Mouse (Mus musculus) lung, postnatal 36 days (tissue): ENCODE data around the gene Cnn2.
"Not testable (repeated sequence)": the region's sequence is repeated elsewhere in the genome, so short reads cannot be mapped to it uniquely, and the experiment has no call there.

ENCODE experiments used
- DNase-seq: peaks from one replicate; pipeline ENCODE4 v3.0.0; 2022; ENCODE audit warnings: mixed read lengths

The Cnn2 gene

GRCm38 (mm10) chr10:80020603-80021319 is 32.4 kb downstream of the Cnn2 start:
- no peak for DNase-seq

DNA sequence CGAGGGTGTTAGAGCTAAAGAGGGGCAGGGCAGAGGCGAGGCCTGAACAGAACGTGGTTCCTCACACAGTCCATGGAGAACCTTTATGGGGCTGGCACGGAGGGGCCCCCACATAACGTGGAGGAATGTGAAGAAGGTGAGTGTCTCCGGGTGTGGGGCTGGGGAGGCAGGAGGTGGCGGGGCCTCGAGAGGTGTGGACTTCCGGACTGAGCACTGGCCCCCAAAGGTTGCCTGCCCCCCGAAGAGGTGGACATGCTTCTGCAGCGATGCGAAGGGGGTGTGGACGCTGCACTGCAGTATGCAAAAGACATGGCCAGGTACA is 32.9 kb downstream of the Cnn2 start:
- no peak for DNase-seq

GRCm38 (mm10) chr10:80022164-80022563 is 33.8 kb downstream of the Cnn2 start:
- DNase-seq, result no peak

DNA sequence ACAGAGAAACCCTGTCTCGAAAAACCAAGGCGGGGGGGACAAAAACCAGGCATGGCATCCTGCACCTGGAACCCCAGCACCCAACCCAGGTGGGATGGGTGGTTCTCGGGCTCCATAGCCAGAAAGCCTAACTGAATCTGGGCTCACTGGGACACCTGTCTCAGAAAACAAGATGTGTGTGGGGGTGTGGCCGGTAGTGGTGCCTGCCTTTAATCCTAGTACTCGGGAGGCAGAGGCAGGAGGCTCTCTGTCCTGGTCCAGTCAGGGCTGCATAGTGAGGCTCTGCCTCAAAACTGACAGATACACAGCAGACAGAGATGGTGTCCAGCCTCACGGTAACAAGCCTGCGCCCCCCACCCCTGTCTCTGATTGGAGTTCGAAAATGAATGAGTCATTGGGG is 34.4 kb downstream of the Cnn2 start:
- DNase-seq, result no peak

GRCm38 (mm10) chr10:80023758-80024157 is 35.4 kb downstream of the Cnn2 start:
- DNase-seq, result no peak

DNA sequence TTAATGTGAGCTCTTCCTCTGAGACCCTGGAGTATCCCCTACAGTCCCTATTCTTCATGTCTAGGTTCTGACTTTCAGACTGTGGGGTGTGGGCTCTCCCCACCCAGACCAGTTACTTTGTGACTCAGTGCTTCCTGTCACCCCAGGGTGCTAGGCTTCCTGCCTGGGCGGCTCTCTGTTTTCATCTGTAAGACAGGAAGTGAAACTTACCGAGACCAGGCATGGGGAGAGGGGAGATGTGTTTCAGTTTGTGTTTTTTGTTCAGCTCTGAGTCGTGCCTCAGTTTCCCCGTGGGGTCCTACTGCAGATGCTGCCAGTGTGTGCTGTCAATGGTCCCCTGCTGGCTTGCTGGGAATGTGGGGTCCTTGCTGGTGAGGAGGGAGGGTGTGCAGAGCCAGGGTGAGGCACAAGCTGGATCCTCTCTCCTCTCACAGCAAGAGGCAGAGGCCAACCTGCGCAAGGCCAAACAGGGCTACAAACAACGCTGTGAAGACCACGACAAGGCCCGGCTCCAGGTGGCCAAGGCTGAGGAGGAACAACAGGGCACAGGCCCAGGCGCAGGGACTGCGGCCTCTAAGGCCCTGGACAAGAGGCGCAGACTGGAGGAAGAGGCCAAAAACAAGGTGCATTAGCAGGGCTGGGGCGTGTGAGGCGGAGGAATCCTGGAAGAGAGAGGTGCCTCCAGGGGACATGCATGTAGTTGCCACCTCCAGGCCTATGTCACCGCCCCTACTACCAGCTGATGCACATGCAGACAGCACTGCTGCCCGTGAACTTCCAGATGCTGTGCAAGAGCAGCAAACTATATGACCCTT is 36.1 kb downstream of the Cnn2 start:
- DNase-seq, result peak; percentile 72

DNA sequence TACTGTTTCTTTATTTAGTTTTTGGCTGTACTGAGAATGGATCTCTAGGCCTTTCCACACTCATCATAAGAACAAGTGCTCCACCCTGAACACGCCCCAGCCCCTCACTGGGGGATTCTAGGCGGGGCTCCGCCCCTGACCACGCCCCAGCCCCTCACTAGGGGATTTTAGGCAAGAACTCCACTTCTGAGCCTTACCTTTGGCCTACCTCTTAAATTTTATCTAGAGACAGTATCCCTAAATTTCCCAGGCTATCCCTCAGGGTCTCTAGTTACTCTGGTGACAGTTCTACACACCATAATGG is 36.6 kb downstream of the Cnn2 start:
- no peak for DNase-seq

- no peak for DNase-seq
Measured at GRCm38 (mm10) chr10:80025463-80025862, 37.1 kb downstream of the Cnn2 start.

GRCm38 (mm10) chr10:80025889-80026288 is 37.5 kb downstream of the Cnn2 start:
- DNase-seq, result no peak

- no peak for DNase-seq
Measured at GRCm38 (mm10) chr10:80027681-80028520, 39.5 kb downstream of the Cnn2 start.

DNA sequence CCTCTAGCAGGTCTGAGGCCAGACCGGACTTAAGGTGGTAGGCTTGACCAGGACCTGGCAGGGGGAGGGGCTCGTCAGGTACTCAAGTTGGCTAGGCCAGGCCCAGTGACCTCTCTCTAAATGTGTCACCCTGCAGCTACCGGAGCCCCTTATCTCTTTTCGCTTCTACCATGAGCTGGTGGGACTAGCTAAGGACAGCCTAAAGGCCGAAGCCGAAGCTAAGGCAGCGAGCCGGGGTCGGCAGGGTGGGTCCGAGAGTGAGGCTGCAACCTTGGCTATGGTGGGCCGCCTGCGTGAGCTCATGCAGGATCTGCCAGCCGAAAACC is 40.1 kb downstream of the Cnn2 start:
- DNase-seq, result no peak

DNA sequence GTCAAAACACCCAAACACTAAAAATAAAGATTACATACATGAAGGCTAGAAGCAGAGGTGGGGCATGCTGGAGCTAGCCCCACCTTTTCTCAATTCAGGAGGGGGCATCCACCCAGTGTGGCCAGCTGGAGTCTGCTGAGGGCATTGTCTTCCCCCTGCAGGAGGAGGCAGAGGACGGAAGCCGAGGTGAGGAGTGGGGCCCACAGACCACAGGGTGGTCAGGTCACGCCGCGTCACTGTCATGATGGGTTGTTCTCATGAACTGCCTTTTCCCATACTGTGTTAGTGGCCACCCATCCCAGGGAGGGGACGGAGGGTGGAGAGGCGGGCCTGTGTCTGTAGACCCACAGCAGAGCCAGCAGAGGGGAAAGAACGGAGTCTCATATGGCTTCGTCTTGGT is 41.8 kb downstream of the Cnn2 start:
- no peak for DNase-seq

DNA sequence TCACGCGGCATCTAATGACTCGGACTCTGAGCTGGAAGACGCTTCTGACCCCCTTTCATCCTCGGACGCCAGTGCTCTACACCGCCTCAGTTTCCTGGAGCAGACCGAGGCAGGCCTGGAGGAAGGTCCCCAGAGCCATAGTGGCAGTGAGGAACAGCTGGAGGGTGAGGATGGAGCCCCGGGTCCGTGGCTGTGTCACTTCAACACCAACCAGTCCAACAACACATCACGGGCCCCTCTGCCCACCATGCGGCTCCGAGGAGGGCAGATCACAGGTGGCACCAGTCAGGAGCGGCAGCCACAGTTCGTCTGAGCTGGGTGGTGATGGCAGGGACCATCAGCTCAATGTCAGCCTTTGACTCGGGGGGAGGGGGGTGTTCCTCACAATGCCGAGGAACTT is 42.4 kb downstream of the Cnn2 start:
- DNase-seq, result no peak

- peak; percentile 93 for DNase-seq
Measured at GRCm38 (mm10) chr10:80032799-80033480, 44.6 kb downstream of the Cnn2 start.

- DNase-seq, result peak; percentile 84
Measured at GRCm38 (mm10) chr10:80033511-80034391, 45.4 kb downstream of the Cnn2 start.

DNA sequence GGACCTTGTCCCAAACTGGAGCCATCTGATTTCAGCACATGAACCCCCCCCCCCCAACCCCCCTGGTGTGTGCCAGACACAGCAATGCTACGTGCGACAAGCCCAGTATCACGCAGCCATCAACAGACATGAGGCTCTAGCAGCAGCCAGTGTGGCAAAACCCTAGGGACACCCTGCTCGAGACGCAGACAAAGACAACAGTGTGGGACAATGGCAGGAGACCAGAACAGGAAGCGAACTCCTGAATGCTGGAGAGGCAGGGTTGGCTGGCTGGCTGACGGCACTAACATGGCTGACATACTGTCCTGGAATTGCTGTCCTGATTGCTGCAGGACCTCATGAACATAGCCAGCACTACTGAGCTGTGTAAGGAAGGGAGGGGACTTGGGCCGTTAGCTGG is 46.8 kb downstream of the Cnn2 start:
- DNase-seq, result no peak

DNA sequence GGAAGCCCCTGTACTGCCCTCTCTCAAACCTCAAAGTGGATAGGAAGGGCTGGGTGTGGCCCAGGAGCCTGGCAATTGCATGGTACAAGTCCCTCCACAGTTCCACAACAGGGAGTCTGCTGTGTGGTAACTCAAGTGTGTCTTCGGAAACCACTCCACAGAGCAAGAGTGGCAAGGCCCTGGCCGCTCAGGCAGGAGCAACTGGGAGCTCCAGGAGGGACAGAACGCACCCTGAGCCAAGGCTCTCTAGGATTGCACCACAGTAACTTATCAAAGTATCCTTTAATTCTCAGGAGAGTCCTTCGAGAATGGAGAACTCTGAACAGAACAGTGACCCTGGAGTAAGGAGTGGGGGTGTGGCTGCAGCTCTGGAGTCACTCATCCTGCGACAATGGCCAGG is 47.3 kb downstream of the Cnn2 start:
- peak; percentile 76 for DNase-seq

DNA sequence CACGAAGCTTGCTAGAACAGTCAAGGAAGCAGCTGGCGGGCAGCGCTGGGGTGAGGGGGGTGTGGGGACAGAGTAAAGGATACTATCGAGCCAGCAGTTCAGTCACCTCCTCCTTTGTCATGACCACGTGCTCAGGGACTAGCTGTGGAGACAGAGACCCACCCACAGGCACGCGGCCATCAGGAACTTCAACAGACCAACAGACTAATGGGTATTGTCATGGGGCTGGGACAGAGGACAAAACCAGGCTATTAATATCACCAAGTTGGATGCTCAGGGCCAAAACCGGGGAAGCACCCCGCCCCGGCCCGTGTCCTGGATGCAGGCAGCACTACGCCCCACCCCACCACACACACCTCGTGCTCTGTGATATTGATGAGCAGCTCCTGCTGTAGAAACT is 48.4 kb downstream of the Cnn2 start:
- no peak for DNase-seq

GRCm38 (mm10) chr10:80039559-80039979 is 51.2 kb downstream of the Cnn2 start, which contains the start of gene Polr2e:
TSS of gene Polr2e (minus strand) at chr10:80039795.
- DNase-seq, result peak; percentile 99

DNA sequence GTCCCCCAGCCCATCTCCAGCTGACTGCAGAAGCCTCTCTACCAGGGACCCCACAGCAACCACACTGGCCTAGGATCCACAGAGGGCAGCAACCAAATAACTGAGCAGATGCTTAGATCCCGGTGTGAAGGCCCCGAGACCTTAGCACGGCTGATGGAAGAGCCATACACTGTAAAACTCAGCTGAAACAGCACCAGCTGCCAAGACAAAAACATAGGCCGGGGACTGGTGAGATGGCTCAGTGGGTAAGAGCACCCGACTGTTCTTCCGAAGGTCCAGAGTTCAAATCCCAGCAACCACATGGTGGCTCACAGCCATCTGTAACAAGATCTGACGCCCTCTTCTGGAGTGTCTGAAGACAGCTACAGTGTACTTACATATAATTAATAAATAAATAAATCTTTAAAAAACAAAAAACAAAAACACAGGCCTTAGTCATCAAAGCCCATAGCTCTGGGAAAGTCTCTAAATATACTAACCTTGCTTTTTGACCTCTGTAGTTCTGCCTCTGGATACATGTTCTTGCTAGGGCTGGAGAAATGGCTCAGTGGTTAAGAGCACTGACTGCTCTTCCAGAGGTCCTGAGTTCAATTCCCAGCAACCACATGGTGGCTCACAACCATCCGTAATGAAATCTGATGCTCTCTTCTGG is 53.2 kb downstream of the Cnn2 start:
- not testable (repeated sequence) for DNase-seq

DNA sequence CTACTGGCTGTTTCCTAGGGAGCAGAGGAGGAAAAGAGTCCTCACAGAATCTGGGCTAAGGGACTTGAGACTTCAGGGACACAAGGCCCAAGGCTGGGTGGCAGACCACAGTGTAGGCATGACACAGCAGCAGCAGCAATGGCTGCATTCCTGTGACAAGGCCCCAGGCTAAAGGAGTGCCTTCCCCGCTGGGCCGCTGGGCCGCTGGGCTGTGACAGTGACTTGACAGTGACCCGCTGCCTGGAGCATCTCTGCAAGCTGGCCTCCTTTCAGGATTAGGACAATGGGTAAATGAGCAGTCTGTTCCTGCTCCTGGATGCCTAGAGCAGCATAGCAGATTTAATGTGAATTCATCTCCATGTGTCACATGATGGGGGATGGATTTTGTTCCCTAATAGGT is 55.7 kb downstream of the Cnn2 start:
- DNase-seq, result no peak

- DNase-seq, result not testable (repeated sequence)
Measured at GRCm38 (mm10) chr10:80045364-80045763, 57.0 kb downstream of the Cnn2 start.
